Mouse (Mus musculus) kidney, adult 11 months (tissue): Measurements from ENCODE around the gene Nub1.

Experiments used
- DNase-seq: peaks from one replicate; pipeline ENCODE4 v3.0.0; 2022

Gene Nub1

GRCm38 (mm10) chr5:24704615-24705014, 19.3 kb downstream of the Nub1 start:
- no peak for DNase-seq

DNA sequence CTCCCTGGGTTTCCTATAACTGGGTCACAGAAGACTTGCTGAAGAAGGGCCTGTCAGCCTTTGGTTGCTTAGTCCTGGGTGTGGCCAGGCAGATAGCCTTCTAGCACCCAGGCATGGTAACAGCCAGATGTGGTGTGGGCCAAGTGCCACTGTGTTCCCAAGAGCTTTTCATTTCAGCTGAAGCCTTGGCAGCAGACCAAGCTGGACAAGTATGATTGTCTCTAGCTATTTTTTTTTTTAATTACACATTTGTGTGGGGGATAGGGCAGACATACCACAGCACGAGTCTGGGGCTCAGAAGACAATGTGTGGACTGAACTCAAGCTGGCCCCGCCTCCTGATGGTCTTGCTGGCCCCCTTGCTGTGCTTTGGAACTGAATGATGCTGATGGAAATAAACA, 24.6 kb downstream of the Nub1 start:
- no peak for DNase-seq

DNA sequence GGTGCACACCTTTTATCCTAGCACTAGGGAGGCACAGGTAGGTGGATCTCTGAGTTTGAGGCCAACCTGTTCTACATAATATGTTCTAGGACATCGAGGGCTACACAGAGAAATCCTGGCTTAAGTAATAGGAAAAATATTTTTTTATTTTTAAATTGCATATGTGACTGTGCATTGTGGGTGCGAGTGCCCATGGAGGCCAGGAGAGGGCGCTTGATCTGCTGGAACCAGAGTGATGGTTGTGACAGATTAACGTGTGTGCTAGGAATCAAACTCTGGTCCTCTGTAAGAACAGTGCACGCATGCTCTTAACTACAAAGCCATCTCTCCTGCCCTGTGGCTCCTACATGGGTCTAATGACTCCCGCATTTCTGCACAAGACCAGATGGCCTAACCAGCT, 26.3 kb downstream of the Nub1 start:
- DNase-seq, result no peak

GRCm38 (mm10) chr5:24713199-24713598, 27.9 kb downstream of the Nub1 start:
- DNase-seq, result no peak

DNA sequence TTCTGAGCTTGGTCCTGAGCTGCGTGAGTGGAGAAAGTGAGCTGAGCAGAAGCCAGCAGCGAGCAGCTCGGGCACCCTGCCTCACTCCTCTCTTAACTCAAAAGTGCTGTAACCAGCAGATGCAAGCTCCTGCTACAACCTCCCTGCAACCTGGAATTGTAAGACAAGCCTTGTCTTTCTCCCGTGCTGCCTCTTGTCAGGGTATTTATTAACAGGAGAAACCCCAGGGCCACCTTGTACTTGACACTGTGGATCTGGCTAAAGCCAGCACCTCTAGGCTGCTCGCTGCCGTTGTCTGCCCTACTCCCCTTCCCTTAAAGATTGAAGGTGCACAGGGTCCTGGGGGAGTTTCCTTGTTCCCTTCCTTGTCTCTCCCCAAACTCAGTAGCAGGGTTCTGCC, 28.7 kb downstream of the Nub1 start:
- DNase-seq, result peak; percentile 39

DNA sequence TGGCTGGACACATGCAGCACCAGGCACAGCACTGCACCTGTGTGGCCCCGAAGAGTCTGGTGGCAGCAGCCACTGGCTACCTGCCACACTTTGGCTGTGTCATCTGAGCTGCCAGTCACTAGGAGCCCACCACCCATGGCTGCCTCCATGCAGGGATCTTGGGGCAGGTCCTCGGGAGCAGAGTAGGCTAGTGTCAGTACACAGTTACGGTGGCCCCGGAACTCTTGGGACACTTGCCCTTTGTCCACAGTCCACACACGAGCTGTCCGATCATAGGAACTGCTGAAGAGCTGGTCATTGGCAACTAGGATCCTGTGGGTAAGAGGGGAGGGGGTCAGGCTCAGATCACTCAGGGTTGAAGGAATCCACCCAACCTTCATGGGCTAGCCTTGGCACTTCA, 32.7 kb downstream of the Nub1 start:
- DNase-seq, result no peak

DNA sequence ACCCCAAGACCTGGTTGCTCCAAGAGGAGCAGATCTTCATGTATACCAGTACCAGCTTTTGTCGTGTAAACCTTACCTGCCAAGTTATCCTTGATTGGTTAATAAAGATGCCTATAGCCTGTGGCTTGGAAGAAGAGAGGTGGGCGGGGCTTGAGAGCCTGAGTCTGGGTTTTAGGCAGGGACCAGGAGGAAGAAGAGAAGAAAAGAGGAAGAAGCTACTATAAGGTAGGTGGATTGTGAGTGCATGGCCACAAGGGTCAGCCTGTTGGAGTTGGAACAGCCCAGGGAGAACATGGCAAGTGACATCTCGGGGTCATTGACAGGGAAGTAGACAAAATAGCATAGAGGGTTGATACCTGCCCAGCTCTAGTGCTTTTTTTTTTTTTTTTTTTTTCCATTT, 34.5 kb downstream of the Nub1 start:
- no peak for DNase-seq

GRCm38 (mm10) chr5:24723527-24724269, 38.4 kb downstream of the Nub1 start:
- no peak for DNase-seq

GRCm38 (mm10) chr5:24724270-24724634, 38.9 kb downstream of the Nub1 start:
- DNase-seq, result no peak

GRCm38 (mm10) chr5:24724805-24725204, 39.5 kb downstream of the Nub1 start:
- no peak for DNase-seq

DNA sequence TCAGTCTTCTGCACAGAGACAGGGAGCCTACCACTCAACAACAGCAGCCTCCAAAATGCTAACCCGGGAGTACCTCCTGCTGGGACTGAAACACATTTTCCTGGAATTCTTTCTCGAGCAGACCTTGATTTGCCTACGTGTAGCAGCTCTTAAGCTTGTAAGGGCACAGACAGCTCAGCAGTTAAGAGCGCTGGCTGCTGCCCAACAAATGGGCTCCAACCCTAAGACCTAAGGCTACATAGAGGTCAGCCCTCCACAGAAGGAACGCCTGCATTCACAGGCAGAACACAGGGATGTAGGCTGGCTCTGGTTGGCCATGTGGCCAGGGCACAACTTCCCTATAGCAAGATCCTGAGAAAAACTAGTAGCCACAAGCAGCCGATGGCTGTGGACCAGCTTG, 40.6 kb downstream of the Nub1 start:
- DNase-seq, result no peak

- no peak for DNase-seq
Observed at GRCm38 (mm10) chr5:24726901-24727836, 41.8 kb downstream of the Nub1 start.

GRCm38 (mm10) chr5:24729797-24730487, 44.6 kb downstream of the Nub1 start:
- no peak for DNase-seq

DNA sequence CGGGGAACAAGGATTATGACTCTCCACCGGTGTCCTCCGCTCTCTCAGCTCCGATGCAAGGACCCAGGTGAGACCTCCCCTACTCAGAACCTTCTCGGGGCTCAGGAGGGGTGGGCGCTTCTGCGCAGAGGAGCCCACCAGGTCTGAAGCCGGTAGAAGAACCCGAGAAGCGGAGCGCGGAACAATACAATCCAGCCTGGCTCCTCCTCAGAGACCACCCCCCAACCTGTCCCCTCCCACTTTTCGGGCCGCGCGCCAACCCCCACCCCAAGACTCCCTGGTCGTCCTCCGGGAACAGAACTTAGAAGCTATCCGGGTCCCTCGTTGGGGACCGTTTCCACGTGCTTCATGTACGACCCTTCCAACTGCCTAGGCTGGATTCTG, 45.1 kb downstream of the Nub1 start, which contains the start of gene Wdr86:
Wdr86 (minus strand) TSS at position 240 of the 384 bp plus-strand sequence.
- no peak for DNase-seq

DNA sequence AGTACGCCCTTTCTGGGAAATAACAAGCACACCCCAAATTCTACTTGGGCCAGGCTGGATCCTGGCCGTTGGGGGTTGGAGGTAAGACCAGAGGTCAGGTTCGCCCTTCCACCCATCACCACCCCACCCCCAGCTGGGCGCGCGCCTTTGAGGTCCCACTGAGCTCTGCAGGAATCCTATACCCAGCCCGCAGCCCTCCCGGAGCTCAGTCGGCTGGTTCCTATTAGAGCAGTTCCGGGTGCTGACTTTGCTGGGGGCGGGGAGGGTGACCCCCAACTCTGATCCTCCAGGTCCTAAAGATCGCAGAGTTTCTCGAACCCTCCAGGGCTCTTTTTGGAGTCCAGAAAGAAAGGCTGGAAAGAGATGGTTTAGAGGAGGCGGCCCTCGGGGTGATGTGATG, 45.7 kb downstream of the Nub1 start:
- no peak for DNase-seq

- DNase-seq, result peak; percentile 51
Observed at GRCm38 (mm10) chr5:24733134-24733533, 47.8 kb downstream of the Nub1 start.

DNA sequence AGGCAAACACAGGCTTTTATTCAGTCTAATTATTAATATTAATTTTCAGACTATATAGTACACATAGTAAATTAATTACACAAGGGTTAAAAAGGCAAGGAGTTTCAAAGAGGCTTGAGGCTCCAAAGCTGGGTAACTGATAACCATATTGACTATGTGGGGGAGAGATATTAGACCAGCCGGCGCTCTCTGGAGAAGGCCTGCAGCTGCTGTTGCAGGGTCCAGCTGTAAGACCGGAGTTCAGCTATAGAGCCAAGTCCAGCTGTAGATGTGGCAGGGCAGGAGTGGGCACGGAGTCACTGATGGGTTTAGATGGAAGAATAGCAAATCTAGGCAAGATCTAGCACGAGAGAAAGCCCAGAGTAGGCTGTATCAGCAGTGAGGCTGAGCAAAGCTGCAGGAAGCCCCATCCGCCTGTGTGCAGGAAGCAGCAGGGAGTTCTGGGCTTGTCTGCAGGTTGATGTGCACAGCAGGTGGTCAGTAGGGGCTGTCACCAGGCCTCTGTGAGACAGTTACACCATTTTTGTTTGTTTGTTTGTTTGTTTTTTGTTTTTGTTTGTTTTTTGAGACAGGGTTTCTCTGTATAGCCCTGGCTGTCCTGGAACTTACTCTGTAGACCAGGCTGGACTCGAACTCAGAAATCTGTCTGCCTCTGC, 48.6 kb downstream of the Nub1 start:
- DNase-seq, result no peak

DNA sequence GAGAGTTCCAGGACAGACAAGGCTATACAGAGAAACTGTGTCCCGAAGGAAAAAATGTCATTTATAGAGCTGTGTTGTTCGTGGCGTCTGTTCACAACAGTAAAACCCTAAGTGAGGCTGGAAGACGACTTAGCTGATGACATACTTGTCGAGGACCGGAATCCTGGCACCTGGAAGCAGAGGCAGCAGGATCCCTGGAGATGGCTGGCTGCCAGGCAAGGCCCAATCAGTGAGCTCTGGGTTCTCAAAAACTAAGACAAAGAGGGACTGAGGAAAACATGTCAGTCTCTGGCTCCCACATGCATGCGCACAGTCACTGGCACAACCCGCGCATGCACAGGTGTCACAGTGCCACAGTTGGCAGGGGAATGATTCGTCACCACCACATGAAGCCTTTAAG, 52.3 kb downstream of the Nub1 start:
- DNase-seq, result no peak

DNA sequence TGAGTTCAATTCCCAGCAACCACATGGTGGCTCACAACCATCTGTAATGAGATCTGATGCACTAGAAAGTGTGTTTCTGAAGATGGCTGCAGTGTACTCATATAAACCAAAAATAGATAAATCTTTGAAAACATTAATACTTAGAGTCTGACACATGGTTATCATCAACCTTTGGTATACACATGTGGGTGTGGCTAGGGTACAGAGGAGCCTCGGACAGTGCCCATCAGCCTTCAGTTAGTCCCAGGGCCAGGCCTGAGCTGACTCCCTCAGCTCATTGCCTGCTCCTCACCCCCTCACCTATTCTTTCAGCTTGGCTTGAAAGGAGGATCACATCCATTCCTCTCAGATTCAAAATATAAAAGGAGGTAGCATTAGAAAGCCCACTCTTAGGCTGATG, 53.2 kb downstream of the Nub1 start:
- DNase-seq, result no peak

DNA sequence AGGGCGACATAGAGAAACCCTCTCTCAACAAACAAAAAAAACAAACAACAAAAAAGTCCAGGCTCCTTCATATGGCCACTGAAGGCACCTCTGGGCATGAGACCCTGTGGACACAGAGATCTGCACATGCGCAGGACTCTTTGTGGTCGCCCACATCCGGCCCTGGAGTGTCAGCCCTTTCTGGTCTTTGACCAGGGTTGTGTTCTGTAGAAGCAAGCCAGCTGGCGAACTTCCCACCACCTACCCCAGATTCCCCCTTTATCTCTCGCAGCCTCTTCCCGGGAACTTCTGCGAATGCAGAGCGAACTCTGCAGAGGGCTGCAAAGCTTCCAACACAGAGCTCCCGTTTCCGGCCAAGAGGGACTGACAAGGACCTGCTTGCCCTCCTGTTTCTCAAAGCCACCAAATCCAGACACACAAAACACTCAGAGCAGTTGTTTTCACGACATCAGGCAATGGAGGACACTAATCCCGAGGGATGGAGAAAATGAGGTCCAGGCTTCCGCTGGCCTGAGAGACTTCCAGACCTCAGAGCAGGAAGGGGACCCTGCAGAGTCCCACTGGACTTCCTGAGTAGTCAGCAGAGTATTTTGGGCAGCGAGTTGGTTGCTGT, 53.9 kb downstream of the Nub1 start:
- peak; percentile 72 for DNase-seq

DNA sequence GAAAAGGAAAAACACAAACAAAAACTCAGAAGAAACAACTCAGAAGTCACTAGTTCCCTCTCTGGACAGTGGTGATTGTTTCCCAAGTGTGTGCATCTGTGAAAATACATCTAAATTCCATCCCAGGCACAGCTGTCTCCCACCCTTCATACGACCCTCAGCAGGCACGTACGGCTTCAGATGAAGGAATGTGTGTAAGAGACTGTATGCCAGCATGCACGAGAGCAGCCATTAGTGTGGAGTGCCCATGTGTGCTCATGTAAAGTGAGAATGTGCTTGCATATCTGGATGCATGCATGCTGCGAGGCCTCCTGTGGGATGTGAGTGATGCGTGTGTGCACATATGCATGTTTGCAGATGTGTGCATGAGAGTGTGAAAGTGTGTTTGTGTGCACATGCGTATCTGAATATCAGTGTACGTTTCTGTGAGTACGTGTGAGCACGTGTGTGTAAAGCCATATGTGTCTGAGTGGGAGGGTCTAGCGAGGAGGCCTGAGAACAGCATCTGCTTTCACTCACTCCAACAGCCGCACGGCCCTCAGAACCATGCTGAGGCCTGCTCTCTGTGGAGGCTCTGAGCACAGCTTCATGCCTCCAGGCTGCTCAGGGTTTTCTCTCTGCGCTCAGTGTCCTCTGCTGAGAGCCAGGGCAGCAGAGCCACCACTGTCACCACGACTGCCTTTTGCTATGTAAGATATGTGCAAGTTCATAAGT, 56.0 kb downstream of the Nub1 start:
- DNase-seq, result no peak

DNA sequence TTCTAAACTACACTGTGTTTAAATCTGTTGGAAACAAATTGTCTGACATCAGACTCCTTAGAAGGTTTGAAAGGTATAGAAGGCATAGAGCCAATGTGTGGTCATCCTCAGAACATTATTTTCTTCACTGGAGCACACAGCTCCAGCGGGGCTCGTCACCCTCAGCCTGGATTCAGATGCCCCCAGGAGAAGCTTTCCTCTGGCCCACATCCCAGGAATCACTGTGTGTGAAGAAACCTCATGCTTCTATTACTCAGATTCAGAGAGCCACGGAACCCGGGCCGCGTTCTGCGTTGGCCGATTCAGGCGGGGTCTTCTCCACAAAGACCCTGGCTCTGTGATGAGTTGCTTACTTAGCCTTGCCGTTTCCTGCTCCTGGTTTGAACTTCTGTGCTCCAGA, 58.6 kb downstream of the Nub1 start:
- DNase-seq, result no peak
